Mouse (Mus musculus): Measurements from ENCODE around the gene Gm49416. TPM values are rescaled to one million over a fixed set of nuclear protein-coding genes. Genes with fewer than 3 reads are reported as not detected.
A peak's percentile ranks its signal among the peaks of the same experiment; 100 is the strongest.

The Gm49416 gene
- total RNA-seq, 4 experiments from 2014 or later, result 2.6 to 5.7 (median 2.9) TPM; not detected in 1

DNA sequence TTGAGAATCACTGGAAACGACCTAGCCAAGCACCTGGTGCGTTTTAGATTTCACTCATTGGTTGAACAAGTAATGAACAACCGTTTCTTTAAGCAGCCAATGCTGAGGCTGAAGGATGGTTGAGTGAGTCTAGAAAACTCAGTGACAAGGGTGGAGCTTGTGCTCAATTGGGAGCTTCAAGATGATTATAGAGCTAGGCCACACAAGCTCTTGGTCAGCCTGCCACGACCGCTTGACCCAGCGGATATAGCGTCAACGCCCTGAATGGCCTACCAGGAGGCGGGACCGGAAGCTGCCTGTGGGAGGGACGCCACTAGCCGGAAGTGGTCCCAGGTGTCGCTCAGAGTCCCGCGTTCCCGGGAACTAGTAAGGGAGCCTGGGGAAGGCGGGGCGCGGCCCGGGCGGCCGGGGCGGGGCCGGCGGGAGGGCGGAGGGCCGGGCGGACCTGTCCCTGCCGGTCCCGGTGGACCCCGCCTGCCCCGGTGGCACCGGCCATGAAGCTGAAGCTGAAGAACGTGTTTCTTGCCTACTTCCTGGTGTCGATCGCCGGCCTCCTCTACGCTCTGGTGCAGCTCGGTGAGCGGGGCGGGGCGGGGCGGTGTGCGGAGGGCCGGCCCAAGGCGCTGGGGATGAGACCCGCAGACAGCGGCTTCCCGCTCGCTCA is 31.5 kb downstream of the Gm49416 start, which contains the start of gene B3gat3:
B3gat3 (plus strand) TSS at position 302 of the 664 bp plus-strand sequence.
- peak; percentile 95 for DNase-seq (ENCODE audit: low spot score in 2 of 2)

DNA sequence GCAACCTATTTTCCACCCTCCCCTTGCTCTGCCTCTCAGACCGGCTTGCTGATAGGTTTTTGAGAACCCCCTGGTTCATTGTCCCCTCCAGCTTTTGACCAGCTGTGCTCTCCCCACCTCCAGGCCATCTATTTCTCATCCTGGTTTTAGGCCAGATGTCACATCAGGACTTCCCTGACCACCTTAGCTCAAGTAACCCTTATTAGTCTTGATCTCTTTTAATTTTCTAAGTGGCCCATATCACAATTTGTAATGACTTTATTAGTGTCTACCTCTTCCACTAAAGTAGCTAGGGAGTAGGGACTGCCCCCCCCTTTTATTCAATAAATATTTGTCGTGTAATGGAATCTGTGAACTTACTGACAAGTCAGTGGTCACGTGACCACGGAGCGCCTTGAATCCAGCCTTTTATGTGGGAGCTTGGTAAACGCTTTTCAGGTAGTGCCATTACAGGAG is 32.1 kb downstream of the Gm49416 start:
- no peak for DNase-seq (ENCODE audit: low spot score in 2 of 2)

DNA sequence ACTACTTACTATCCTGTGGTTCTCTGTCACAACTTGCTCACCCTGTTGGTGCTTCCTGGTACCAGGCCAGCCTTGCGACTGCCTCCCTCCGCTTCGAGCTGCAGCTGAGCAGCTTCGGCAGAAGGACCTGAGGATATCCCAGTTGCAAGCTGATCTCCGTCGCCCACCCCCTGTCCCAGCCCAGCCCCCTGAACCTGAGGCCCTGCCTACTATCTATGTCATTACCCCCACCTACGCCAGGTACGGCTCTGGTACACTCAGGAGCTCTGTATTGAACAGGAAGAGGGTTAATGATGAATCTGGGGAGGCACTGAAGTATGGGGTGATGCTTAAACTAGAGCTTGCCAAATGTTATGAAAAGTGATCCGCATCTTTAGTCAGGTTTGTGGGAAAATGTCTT is 33.0 kb downstream of the Gm49416 start:
- DNase-seq (ENCODE audit: low spot score in 2 of 2), result no peak

DNA sequence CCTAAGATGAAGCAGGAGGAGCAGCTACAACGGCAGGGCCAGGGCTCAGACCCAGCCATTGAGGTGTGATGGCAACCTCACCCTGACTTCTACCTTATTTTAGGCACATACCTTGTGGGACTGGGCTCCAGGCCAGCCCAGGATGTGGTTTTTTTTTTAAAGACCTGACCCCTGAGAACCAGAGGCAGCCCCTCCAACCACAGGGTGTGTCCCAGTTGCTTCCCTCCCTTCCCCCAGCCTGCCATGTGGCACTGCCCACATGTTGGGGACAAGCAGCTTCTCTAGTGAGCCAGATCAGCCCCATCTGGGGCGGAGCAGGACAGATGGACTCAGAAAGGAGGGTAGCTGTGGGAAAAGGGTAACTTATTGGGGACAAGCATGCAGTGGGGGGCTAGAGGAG is 38.0 kb downstream of the Gm49416 start:
- DNase-seq (ENCODE audit: low spot score in 2 of 2), result no peak

DNA sequence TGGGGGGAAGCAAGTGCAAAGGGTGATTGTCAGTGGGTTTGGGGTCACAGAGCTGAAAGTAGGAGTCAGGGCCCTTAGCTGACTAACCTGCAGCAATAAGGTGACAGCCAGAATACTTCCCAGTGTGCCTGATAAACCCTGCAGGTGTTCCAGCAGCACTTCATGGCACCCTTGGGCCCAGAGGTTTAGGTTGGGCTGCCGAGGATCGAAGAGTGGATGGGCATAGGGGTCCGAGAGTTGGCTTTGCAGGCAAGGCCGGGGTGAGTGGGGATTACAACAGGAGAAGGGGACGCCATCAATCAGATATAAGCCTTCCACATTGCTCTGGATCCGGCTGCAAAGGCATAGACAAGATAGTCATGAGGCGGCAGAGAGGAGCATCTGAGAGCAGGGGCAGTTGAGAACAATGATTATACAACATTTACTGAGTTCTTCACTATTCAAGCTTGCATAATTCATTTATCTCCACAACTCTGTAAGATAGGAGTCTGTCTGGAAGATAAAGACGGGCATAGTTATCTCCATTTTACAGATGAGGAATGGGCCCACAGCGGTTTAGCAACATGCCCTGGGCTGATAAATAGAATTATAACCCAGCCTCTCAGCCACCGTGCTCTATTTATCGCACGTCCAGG is 39.3 kb downstream of the Gm49416 start:
- no peak for DNase-seq (ENCODE audit: low spot score in 2 of 2)

DNA sequence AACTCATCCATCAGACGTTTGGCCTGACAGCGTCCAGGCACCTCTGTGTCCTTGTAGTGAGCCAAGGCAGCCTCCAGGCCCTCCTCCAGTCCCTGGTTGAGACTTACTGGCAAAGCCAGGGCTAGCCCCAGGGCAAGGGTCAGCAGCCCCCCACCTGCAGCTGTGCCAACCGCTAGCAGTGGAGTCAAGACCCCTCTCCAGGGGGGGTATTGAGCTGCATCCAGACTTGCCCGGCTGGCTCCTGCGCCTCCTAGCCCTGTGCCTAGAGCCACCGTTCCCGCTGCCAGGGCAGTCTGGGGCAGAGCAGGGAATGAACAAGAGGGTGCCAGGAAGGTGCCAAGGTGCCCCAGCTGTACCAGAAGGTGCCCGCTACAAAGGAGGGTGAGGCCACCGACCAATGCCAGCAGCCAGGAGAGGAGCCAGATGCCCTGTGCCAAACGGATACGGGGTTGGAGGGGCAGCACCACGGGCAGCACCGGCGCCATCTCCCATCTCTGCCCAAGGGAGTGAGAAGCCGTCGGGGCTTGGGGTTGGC is 40.0 kb downstream of the Gm49416 start:
- peak in 1 of 2 experiments; percentile 14 for DNase-seq (ENCODE audit: low spot score in 2 of 2)

DNA sequence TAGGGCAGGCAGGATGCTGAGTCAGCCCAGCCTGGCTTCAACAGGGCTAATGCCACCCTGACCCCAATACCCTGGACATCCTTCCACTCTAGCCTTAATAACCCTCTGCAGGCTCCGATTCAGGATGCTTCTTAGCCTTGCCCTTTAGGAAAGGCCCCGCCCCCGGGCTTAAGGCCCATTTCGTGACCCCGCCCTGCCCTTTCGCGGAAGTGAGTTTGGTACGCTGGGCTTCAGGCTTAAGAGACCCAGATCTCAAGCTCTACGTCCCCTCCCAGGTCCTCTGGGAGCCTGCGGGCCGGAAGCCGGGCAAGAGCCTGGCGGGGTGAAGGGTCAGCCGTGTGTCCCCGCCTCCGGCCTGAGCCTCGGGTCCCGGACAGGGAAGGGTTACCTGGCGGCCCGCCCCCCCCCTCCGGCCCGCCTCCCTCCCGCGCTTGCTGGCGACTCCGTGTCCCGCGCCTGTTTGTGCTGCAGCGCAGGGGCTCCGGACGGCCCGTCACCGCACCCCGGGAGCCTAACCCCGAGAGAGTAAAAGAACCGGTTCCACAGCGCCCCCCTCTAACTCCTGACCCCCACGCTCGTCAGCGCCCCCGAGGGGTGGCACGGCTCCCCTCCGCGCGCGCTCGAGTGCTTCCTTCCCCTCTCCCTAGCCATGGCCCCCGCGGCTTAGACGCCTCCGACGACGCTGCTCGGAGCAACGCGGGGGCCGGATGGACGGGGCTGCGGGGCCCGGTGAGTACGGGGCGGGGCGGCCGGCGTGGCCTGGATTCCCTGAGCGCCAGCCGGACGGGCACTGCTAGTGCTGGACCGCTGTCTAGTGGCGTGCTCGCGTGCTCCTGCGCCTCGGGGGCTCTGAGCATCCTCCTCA is 40.7 kb downstream of the Gm49416 start, which contains the start of the genes Rom1 and Eml3:
Rom1 (minus strand) TSS at position 133 of the 865 bp plus-strand sequence.
Eml3 (plus strand) TSS at position 329 of the 865 bp plus-strand sequence.
- peak; percentile 92 for DNase-seq (ENCODE audit: low spot score in 2 of 2)

DNA sequence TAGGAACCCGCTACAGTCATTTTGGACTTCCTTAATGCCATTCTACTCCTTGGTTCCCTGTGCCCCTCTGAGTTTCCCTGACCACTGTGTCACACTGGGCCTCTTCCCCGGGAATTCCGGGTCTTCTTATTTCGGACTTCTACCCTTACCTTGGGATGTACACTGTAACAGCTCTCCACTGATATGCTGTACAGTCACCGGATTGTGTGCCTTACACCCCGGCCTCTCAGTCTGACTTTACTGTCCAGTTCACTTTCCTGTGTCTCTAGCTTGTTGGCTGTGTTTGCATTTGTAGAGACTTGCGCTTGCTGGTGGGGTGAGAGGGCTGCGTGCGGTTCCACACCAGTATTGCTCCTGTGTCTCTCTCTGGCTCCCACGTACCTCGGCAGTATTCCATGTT is 41.4 kb downstream of the Gm49416 start:
- DNase-seq (ENCODE audit: low spot score in 2 of 2), result no peak

DNA sequence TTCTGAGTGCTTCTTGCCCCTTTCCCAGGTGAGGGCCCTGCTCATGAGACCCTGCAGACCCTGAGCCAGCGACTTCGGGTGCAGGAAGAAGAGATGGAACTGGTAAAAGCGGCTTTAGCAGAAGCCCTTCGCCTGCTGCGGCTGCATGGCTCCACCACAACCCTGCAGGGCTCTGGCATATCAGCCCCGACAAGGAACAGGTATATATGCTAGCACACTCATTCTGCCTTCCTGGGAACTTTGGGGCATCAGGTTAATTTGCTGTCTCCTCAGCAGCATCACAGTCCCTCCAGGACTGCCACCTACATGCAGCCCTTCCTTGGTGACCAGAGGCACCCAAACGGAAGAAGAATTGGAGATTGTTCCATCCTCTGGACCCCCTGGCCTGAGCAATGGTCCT is 42.0 kb downstream of the Gm49416 start:
- no peak for DNase-seq (ENCODE audit: low spot score in 2 of 2)

DNA sequence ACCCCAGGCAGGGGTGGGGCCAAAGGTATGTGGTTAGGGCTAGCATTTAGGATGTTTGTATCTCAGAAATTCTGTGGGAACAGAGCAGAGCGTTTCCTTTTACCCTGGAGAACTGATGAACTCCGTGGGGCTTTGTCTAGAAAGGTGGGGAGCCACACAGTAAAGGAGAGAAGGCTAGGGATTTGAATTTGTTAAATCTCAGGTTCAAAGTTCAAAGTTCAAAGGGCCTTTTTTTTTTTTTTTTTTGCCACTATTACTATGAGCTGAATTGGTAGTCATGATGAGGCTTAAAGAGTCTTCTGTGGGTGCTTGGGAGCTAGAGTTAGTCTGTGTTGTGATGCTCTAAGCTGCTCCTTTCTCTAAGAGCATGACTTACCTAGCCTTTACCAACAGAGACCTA is 48.0 kb downstream of the Gm49416 start:
- no peak for DNase-seq (ENCODE audit: low spot score in 2 of 2)

DNA sequence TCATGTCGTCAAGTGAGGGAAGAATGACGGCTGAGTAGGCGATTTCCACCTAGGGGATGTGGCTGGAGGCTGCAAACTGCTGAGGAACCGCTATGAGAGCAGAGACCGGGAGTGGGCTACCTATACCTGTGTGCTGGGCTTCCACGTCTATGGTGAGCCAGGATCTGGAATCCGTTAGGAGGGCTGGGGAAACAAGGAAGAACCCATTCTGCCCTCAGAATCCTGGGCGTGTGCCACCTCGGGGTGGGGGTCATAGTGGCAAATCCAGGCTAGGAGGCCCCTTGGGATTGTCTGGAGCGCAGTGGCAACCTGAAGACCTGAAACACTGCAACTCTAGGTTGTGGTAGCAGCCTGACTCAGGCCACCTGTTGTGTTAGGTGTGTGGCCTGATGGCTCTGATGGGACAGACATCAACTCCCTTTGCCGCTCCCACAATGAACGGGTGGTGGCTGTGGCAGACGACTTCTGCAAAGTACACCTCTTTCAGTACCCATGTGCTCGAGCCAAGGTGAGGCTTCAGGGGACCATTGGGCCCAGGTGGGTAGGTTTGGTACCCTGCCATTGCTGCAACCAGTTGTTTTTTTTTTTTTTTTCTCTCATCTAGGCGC is 51.9 kb downstream of the Gm49416 start:
- no peak for DNase-seq (ENCODE audit: low spot score in 2 of 2)

DNA sequence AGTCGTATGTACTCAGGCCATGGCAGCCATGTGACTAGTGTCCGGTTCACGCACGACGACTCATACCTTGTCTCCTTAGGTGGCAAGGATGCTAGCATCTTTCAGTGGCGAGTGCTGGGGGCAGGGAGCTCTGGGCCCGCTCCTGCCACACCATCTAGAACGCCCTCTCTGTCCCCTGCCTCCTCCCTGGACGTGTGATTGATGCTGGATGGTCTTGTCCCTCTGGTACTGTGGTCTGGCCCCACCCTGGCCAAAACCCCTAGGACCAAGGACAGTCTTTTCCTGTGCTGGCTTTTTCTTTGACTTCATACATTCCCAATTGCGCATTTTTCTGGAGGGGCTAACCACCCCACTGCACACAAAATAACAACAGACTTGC is 52.4 kb downstream of the Gm49416 start:
- no peak for DNase-seq (ENCODE audit: low spot score in 2 of 2)

DNA sequence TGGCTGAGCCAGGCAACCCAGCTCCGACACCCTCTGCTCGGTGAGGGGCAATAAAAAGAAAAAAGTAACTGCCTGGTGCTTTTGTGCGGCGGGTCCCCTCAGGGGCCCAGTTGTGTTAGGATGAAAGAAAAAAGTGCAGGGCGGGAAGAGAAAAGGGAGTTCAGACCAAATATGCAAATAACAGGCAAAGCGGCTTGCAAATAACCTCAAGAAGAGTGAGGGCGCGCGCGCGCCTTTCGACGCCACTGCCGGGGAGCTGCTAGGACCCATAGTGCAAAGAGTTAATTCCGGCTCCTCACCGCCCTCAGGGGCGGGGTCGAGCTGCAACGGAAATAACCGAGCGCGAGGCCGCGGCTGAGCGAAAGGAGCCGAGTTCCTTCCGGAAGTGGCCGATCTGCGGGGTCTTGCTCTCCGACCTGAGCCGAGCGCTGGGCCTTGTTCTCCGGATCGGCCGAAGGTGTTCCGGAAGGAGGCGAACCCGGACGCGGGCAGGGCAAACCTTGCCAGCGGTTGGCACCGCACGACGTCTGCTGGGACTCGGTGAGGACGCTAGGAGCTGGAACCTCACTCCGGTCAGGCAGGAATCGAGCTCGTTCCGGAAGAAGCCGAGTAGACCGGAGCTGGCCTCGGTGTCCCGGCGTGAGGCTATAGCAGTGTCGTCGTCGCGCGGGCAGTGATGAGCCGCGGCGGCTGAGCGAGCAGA is 52.9 kb downstream of the Gm49416 start, which contains the start of gene Mta2:
Mta2 (plus strand) TSS at position 361 of the 703 bp plus-strand sequence.
- DNase-seq (ENCODE audit: low spot score in 2 of 2), result peak; percentile 90 to 93

DNA sequence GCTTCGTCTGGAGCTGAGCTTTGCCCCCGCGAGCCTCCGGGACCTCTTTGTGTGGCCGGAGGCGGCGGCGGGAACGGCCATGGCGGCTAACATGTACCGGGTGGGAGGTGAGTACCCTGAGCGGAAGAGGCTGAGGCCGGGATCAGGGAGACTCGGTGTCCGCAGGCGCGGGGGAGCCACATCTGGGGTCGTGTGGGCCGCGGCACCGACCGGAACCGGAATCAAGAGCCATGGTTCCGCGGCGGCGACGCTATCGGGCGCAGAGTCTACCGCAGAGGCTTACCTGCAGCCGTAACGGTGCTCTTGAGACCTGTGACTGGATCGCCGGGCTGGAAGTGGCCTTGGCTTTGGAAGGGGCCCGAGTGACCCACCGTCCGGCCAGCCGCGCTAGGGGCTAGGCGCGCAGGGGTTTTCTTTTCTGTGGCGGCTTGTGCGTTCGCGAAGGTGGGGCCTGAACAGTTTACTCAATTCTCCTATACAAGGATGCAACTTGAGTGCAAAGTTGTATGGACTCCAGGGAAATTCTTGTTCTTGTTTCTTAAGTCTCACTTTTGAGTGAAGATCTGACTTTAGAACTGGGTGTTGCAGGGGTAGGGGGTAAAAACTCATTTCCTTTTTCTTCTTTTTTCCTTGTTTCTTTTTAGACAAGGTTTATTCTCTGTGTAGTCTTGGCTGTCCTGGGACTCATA is 53.7 kb downstream of the Gm49416 start:
- no peak for DNase-seq (ENCODE audit: low spot score in 2 of 2)

DNA sequence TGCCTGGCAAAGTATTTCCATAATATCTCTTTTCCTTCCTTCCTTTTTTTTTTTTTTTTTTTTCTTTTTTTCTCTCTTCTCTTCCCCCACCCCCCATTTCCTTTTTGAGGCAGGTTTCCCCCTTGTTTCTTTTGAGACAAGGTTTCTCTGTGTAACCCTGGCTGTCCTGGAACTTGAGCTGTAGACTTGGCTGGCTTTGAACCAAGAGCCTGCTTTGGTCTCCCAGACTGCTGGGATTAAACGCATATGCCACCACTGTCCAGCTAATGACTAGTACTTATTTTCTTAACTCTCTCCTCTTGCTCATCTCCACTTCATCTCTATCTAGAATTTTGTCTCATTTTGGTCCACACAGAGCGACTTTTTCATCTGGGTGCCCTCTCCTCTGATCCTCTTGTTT is 54.3 kb downstream of the Gm49416 start:
- no peak for DNase-seq (ENCODE audit: low spot score in 2 of 2)

DNA sequence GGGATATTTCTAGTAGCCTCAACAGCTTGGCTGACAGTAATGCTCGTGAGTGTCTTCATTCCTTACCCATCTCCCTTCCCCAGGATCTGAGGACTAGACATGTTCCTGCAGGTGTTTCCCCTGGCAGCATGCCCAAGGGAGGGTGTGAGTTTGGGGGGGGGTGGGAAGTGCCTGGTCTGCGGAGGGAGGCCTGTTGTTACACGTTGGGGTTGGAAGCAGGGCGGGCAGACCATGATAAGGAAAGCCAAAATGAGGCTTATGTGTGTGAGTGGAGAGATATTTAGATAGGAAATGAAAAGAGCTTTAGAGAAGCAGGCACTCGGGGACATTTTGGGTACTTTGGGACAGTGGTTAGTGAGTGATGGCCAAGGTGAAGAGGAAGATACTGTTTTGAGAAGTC is 55.3 kb downstream of the Gm49416 start:
- no peak for DNase-seq (ENCODE audit: low spot score in 2 of 2)

DNA sequence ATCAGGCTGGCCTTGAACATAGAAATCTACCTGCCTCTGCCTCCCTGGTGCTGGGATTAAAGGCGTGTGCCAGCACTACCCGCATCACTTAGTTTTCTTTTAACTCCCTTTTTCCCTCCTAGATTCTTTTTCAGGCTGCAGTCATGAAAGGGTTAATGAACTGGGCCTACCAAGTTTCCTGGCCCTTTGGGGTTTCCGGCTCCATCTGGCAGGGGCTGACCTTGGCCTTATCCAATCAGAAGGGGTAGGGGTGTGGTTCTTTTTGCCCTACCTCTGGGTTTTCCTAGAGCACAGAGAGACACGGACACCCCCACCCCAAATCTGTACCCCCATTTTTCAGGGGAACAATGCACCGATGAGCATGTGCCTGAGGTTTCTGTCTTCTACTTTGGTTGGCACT is 56.0 kb downstream of the Gm49416 start:
- peak; percentile 56 to 61 for DNase-seq (ENCODE audit: low spot score in 2 of 2)

All from gastrocnemius, adult 8-10 months (tissue).